8 mouse cellular contexts compared by ENCODE assay signal in genomic region chr3:34650621-34651361, GRCm38 (mm10). TPM values are rescaled to one million over a fixed set of nuclear protein-coding genes. Genes with fewer than 3 reads are reported as not detected.
A peak's percentile ranks its signal among the peaks of the same experiment; 100 is the strongest.
DNase-seq lines count a peak whose midpoint lies in the region; ATAC-seq and TF ChIP-seq lines count a peak whose summit lies in the region.

No protein-coding gene starts in this region.

- no peaks in the 10 kb centered on the region for H3K4me1 ChIP-seq in ES-Bruce4 (ENCODE audit: control insufficient read depth, insufficient read depth, low read length)
- H3K4me1 ChIP-seq in embryonic fibroblast, embryonic 13.5 days (ENCODE audit: control insufficient read depth, insufficient read depth, low read length): no peaks in the 10 kb centered on the region
- H3K4me1 ChIP-seq in neural tube, embryonic 12.5 days: peaks cover 25% of the 10 kb centered on the region

- TF ChIP-seq CTCF in ES-Bruce4 (IDR thresholded peaks at IDR 0.05; ENCODE audit: low read depth, low read length): no peak
- TF ChIP-seq CTCF in embryonic fibroblast, embryonic 13.5 days (IDR thresholded peaks at IDR 0.05; ENCODE audit: borderline replicate concordance, insufficient read depth, low read length): no peak

- H3K9ac ChIP-seq in ES-Bruce4 (ENCODE audit: low read depth, poor library complexity, severe bottlenecking): peak overlapping the region; percentile 73
- peak overlapping the region; percentile 94 for H3K9ac ChIP-seq in neural tube, embryonic 12.5 days

- no peaks in the 10 kb centered on the region for H3K27me3 ChIP-seq in ES-Bruce4 (ENCODE audit: control insufficient read depth, insufficient read depth, low read length, poor library complexity, severe bottlenecking)
- H3K27me3 ChIP-seq in neural tube, embryonic 12.5 days (replicated peaks): peaks cover 7% of the 10 kb centered on the region

- H3K4me3 ChIP-seq in ES-Bruce4 (ENCODE audit: low read depth, low read length): peak overlapping the region; percentile 76
- peak overlapping the region; percentile 8 for H3K4me3 ChIP-seq in embryonic fibroblast, embryonic 13.5 days (ENCODE audit: insufficient read depth, low read length)
- peak overlapping the region; percentile 74 for H3K4me3 ChIP-seq in neural tube, embryonic 12.5 days

- peak; percentile 56 to 65 for DNase-seq in cerebellum, postnatal 14 days
- DNase-seq in cerebellum, adult 11-12 months: no peak
- peak; percentile 41 for DNase-seq in kidney, postnatal 10 days
- no peak for DNase-seq in right cerebral cortex, postnatal 14 days
- no peak for DNase-seq in urinary bladder, postnatal 25 days (ENCODE audit: low spot score)

- WGBS in neural tube, embryonic 12.5 days: under 1% methylated on average over 67 of the region's 67 CpGs

- peaks cover 43% of the 10 kb centered on the region for H3K36me3 ChIP-seq in ES-Bruce4 (ENCODE audit: control insufficient read depth, insufficient read depth, low read length, poor library complexity, severe bottlenecking)
- no peaks in the 10 kb centered on the region for H3K36me3 ChIP-seq in neural tube, embryonic 12.5 days

- TF ChIP-seq POLR2A in ES-Bruce4 (IDR thresholded peaks at IDR 0.05; ENCODE audit: insufficient read depth, low read length): peak; percentile 14
- TF ChIP-seq POLR2A in embryonic fibroblast, embryonic 13.5 days (IDR thresholded peaks at IDR 0.05; ENCODE audit: low read depth, low read length): no peak

- TF ChIP-seq EP300 in ES-Bruce4 (IDR thresholded peaks at IDR 0.05; ENCODE audit: insufficient read depth, low read depth, low read length): no peak

- peak overlapping the region; percentile 84 for H3K4me2 ChIP-seq in neural tube, embryonic 12.5 days (replicated peaks)

- H3K27ac ChIP-seq in ES-Bruce4 (ENCODE audit: insufficient read depth, low read length): peak overlapping the region; percentile 89
- H3K27ac ChIP-seq in embryonic fibroblast, embryonic 13.5 days (ENCODE audit: insufficient read depth, low read length): no peak overlapping the region
- H3K27ac ChIP-seq in neural tube, embryonic 12.5 days: peak overlapping the region; percentile 95

- ATAC-seq in neural tube, embryonic 12.5 days (ENCODE audit: low FRiP score, low read depth): peak; percentile 7; the same call in 1 of the 2 replicates

- no peaks in the 10 kb centered on the region for H3K9me3 ChIP-seq in ES-Bruce4 (replicated peaks; ENCODE audit: control insufficient read depth, insufficient read depth, low read length, poor library complexity, severe bottlenecking)
- H3K9me3 ChIP-seq in neural tube, embryonic 12.5 days: no peaks in the 10 kb centered on the region

RNA-seq across cellular contexts. Expression of gene Sox2, which starts 0.6 kb away (rescaled TPM):
- polyA plus RNA-seq in ES-Bruce4 (2011; ENCODE audit: insufficient read depth, insufficient read length, low read depth, missing spikeins): 400 and 407 TPM in 2 replicates
- polyA plus RNA-seq in embryonic fibroblast, embryonic 13.5 days (2011; ENCODE audit: insufficient read length, low read depth, missing spikeins): 0.63 and 0.84 TPM in 2 replicates
- 48.0 and 49.7 TPM in 2 replicates for polyA plus RNA-seq in neural tube, embryonic 12.5 days (2016; fragmentation: Nextera tagmentation; extraction: Ambion mirVana)

Comparison
In these comparisons a context has a peak if more than half of its experiments do, and no peak if none do; other contexts are left out.
1. DNase-seq: peak in cerebellum, postnatal 14 days (2 of 2) and kidney, postnatal 10 days (single experiment); none in cerebellum, adult 11-12 months (single experiment), right cerebral cortex, postnatal 14 days (single experiment) and urinary bladder, postnatal 25 days (single experiment).
2. H3K4me3 ChIP-seq: peak in every context shown above with its lines; median percentile 76 in ES-Bruce4; 74 in neural tube, embryonic 12.5 days; 8 in embryonic fibroblast, embryonic 13.5 days.
3. RNA of gene Sox2, which starts 0.6 kb away (polyA plus RNA-seq): 400 to 407 TPM in ES-Bruce4 and 48.0 to 49.7 TPM in neural tube, embryonic 12.5 days; 0.63 to 0.84 TPM in embryonic fibroblast, embryonic 13.5 days; every median in the first group is over 10 times any median in the second.